Mouse (Mus musculus): ENCODE data around the gene Rps8.

DNA sequence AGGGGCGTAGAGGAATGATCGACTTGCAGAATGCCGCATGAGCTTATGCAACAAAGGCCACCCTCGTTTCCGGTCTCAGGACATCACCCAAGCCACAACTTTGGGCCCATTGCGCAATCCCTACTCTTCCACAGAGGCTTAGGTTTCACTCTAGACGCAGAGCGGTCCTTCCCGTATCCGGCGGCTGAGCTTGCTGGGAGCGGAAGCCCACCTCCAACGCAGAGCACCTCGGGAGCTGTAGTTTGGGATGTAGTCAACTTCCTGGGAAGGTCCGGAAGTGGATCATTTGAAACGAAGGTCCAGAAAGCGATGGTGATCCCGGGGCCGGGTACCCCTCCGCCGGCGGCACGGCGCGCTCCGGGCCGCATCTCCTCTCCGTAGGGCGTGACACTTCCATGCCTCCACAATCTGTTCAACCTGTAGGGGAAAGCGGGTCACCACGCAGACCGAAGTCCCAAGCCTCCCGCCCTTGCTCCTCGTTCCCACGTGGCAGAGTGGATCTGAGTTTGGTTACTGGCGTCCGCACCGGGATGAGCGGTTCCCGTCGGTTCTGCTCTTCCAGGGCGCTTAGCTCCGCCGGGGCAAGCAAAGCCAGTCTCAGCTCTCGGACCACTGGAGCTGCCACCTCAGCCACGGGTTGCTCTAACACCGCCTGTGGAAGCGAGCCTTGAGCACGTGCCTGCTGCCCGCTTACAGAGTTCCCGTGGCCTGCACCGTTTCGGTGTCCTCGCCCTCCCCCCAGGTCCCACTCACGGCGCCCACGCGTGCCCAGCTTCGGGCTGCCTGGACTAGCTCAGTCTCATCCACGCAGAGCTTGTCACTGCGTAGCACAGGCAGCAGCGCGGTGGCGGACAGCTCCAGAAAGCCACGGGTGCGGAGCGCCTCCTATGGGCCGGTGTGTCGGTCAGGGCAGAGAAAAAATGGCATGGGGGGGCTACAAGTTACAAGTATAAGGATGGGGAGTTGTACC is 35.3 kb downstream of the Rps8 start:
- TF ChIP-seq CTCF (IDR thresholded peaks at IDR 0.05) (peak; percentile 97), EP300 (IDR thresholded peaks at IDR 0.05) (peak; percentile 95)
